Mouse (Mus musculus) CD4-positive, CD25-positive, alpha-beta regulatory T cell, adult 2 months (primary cell): ENCODE measurements around the gene Asap3.

ENCODE experiments used
- DNase-seq: peaks from one replicate; pipeline ENCODE4 v3.0.0-alpha.2; 2012; ENCODE audit warnings: low read depth, low spot score

The Asap3 gene

GRCm38 (mm10) chr4:136291692-136292091, 85.5 kb downstream of the Asap3 start:
- DNase-seq = no peak
